Mouse (Mus musculus): Measurements from ENCODE around the gene Cyb5b.

Cyb5b gene

GRCm38 (mm10) chr8:107233718-107234117 is 83.3 kb downstream of the Cyb5b start:
- no peak for DNase-seq

All from embryo, embryonic 11 days (tissue).